Mouse (Mus musculus) liver, embryonic 15.5 days (tissue): Measurements from ENCODE around the gene Lrrc75b. TPM values are rescaled to one million over a fixed set of nuclear protein-coding genes. Genes with fewer than 3 reads are reported as not detected.

Source experiments
- ATAC-seq: fragments of 200-750 bp; cut with Nextera tagmentation; 2 replicates; pipeline ENCODE4 v1.8.0; 2017; ENCODE audit warnings: moderate number of reproducible peaks, mild to moderate bottlenecking, moderate library complexity; ENCODE audit not compliant: insufficient read depth
- H3K27ac ChIP-seq: fragments of 300-500 bp; sonication (generic); replicated peaks from 2 replicates; pipeline ENCODE4 v1.5.1; 2015; ENCODE audit warnings: mild to moderate bottlenecking, inconsistent platforms
- H3K27me3 ChIP-seq: fragments of 300-500 bp; sonication (generic); 2 replicates; pipeline ENCODE4 v1.6.1; 2015; ENCODE audit warnings: mild to moderate bottlenecking, inconsistent platforms
- H3K36me3 ChIP-seq: fragments of 300-500 bp; sonication (generic); replicated peaks from 2 replicates; pipeline ENCODE4 v1.6.1; 2015; ENCODE audit warnings: moderate library complexity, mild to moderate bottlenecking, inconsistent platforms
- H3K4me1 ChIP-seq: fragments of 300-500 bp; sonication (generic); replicated peaks from 2 replicates; pipeline ENCODE4 v1.6.1; 2015; ENCODE audit warnings: inconsistent platforms
- H3K4me2 ChIP-seq: fragments of 300-500 bp; sonication (generic); 2 replicates; pipeline ENCODE4 v1.6.1; 2015; ENCODE audit warnings: moderate library complexity, mild to moderate bottlenecking, inconsistent platforms
- H3K4me3 ChIP-seq: fragments of 300-500 bp; sonication (generic); replicated peaks from 2 replicates; pipeline ENCODE4 v1.5.1; 2015; ENCODE audit warnings: mild to moderate bottlenecking, inconsistent platforms
- H3K9ac ChIP-seq: fragments of 300-500 bp; sonication (generic); 2 replicates; pipeline ENCODE4 v1.6.1; 2015; ENCODE audit warnings: moderate library complexity, mild to moderate bottlenecking, inconsistent platforms
- H3K9me3 ChIP-seq: fragments of 300-500 bp; sonication (generic); replicated peaks from 2 replicates; pipeline ENCODE4 v1.6.1; 2016; ENCODE audit warnings: inconsistent platforms
- WGBS: fragments of 180-500 bp; shearing (Covaris S2); methylation state at CpG from one replicate; pipeline ENCODE4 v1.1.7; 2015; ENCODE audit warnings: mixed read lengths; ENCODE audit not compliant: insufficient replicate concordance; 5-methylcytosine and 5-hydroxymethylcytosine counted together
- polyA plus RNA-seq: library from polyadenylated mRNA; unstranded; fragments of >200 nt; fragmentation: Nextera tagmentation; extraction: Ambion mirVana; gene quantifications from 2 replicates; pipeline ENCODE4 v1.2.1, GENCODE M21; 2015

Lrrc75b gene
- polyA plus RNA-seq, 1 experiment from 2014 or later: 0.15 TPM

DNA sequence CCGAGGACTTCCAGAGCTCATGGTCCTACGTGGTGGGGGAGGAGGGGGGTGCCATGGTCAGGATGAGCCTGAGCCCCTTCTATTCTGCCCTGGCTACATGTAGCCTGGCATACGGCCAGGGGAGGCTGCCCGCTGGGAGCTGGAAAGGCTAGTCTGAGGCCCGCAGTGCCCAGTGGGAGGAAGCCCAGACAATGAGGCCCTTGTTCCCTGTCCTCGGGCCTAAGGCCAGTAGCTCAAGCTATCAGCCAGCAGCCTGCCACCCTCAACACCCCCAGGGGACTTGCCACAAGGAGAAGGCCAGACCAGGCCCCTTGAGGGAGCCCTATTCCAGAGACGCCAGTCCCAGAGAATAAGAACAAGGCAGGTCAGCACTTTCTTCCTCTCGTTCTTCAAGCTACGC, 4.1 kb downstream of the Lrrc75b start:
- Histone ChIP-seq H3K27me3 (peaks cover 43% of the 10 kb centered on the region), H3K4me1 (peaks cover 15% of the 10 kb centered on the region), H3K36me3 (no peaks in the 10 kb centered on the region), H3K4me3 (no peak overlapping the region), H3K9me3 (no peaks in the 10 kb centered on the region), H3K9ac (no peak overlapping the region), H3K4me2 (no peak overlapping the region), H3K27ac (no peak overlapping the region)
- 65% methylated on average over 9 of the region's 9 CpGs for WGBS
- ATAC-seq: no peak

DNA sequence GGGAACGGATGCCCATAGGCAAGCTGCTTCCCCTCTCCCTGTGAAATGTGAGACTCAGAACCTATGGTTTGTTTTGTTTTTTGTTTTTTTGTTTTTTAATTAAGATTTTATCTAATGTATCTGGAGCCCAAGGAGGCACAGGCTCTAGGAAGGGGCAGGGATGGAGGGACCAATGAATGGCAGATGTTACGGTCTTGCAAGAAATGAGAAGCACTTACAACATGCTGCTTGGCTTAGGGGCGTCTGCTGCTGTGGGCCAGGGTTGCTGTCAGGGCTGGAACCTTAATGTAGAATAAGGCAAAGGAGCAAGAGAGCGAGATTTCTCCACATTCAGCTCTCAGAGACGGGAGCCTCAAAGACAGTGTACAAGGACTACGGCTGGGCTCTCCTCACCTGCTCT, 4.6 kb downstream of the Lrrc75b start:
- H3K4me1 ChIP-seq: peaks cover 16% of the 10 kb centered on the region
- H3K36me3 ChIP-seq: no peaks in the 10 kb centered on the region
- no peaks in the 10 kb centered on the region for H3K9me3 ChIP-seq
- H3K27ac ChIP-seq: no peak overlapping the region
- peaks cover 39% of the 10 kb centered on the region for H3K27me3 ChIP-seq
- no peak for ATAC-seq
- H3K4me3 ChIP-seq: no peak overlapping the region
- H3K9ac ChIP-seq: no peak overlapping the region
- no peak overlapping the region for H3K4me2 ChIP-seq
- 73% methylated on average over 6 of the region's 6 CpGs for WGBS

DNA sequence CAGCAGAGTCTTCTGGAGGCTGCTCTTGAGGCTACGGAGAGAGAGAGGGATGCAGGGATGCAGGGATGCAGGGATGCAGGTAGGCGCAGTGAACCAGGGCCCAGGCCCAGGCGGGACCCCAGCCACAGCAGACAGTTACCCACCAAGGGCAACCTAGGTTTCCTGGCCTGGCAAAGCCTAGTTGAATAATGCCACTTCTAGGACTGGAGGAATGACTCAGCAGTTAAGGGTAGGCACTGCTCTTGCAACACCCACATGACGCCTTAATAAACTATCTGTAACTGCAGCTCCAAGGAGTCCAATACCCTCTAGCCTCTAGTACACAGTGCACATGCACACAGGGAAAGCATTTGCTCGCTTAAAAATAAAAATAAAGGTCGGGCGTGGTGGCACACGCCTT, 6.0 kb downstream of the Lrrc75b start:
- Histone ChIP-seq H3K4me2 (no peak overlapping the region), H3K4me3 (no peak overlapping the region), H3K9me3 (no peaks in the 10 kb centered on the region), H3K36me3 (no peaks in the 10 kb centered on the region), H3K27ac (no peak overlapping the region), H3K4me1 (peaks cover 12% of the 10 kb centered on the region), H3K9ac (no peak overlapping the region), H3K27me3 (peaks cover 24% of the 10 kb centered on the region)
- no peak for ATAC-seq
- 58% methylated on average over 8 of the region's 8 CpGs for WGBS

DNA sequence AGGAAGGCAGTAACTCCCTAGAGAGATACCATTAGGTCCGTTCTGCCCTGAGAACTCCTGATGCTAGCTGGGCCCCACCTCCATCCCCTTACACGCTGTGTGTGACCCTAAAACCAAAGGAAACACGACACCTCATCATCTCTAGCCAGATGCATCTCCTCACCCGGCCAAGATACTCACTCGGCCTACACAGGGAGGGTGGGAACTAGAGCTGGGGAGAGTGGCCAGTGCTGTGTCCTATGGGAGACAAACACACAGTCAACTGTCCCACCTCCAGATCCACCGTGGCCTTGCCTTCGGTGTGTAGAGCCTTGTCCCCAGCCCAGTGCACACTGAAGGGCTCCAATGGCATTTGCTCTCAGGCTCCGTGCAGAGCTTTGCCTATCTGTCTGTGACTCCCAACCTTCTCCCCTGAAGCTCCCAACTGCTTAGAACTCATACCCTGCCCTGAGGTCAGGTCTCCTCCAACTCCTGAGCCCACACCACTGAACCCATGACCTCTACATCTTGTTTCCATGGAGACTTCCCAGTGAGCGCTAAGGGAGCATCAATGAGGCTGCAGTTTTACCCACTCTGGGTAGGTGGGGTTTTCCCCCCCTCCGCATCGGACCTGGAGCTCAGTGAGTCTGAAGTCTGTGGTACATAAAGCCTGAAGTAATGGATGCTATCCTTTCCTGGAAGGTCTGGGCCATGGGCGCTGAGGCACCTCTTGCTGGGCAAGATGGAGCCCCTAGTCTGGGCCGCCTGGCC, 7.3 kb downstream of the Lrrc75b start:
- Histone ChIP-seq H3K4me2 (no peak overlapping the region), H3K4me3 (no peak overlapping the region), H3K9me3 (no peaks in the 10 kb centered on the region), H3K36me3 (no peaks in the 10 kb centered on the region), H3K27me3 (peaks cover 12% of the 10 kb centered on the region), H3K27ac (no peak overlapping the region), H3K4me1 (peaks cover 12% of the 10 kb centered on the region), H3K9ac (no peak overlapping the region)
- no peak for ATAC-seq
- 73% methylated on average over 13 of the region's 13 CpGs for WGBS

DNA sequence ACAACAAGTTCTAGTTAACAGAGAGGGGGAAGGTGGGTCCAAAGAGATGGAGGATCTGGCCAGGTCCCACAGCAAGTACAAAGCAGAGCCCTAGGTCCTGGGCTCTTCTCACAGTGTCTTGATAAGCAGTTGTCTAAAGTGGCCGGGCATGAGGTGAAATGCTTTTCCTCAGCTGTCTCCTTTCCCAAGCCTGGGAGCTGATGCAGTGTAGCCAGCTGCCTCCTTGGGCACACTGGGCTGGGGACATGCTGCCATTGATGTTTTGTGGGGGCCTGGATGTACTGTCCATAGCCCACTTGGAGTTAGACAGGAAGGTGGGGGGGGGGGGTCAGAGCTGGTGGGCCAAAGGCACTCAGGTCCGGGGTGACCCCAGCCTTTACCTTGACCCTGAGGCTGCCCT, 8.0 kb downstream of the Lrrc75b start:
- no peaks in the 10 kb centered on the region for H3K9me3 ChIP-seq
- ATAC-seq: no peak

DNA sequence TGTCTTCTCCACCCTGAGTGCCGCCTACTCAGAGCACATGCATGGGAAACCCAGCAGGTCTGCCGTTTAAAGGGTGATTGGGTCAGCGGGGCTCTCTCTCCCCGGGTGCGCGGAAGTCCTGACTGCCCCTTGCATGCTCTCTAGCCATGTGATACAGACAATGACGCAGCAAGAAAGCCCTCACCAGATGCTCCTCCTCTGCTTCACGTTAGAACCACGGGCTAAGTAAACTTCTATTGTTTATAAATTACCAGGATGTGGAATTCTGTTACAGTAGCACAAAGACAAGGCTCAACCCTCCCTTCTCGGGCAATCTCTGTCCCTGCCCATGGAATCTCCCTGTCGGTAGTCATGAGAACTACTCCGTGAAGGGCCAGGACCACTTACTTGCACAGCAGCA, 9.0 kb downstream of the Lrrc75b start:
- H3K27ac ChIP-seq: no peak overlapping the region
- H3K9ac ChIP-seq: no peak overlapping the region
- no peak overlapping the region for H3K4me3 ChIP-seq
- H3K36me3 ChIP-seq: no peaks in the 10 kb centered on the region
- no peaks in the 10 kb centered on the region for H3K9me3 ChIP-seq
- ATAC-seq: 0 out of 2 replicates have a peak, but pooled peaks have one; percentile 16
- no peak overlapping the region for H3K4me2 ChIP-seq
- 23% methylated on average over 12 of the region's 12 CpGs for WGBS
- H3K27me3 ChIP-seq: peaks cover 2% of the 10 kb centered on the region; the same call in 1 of the 2 replicates
- peaks cover 12% of the 10 kb centered on the region for H3K4me1 ChIP-seq

More for the DNA sequence above, 8.0 kb downstream of the Lrrc75b start:
- Histone ChIP-seq H3K9ac (no peak overlapping the region), H3K4me3 (no peak overlapping the region), H3K4me2 (no peak overlapping the region), H3K27ac (no peak overlapping the region), H3K27me3 (peaks cover 4% of the 10 kb centered on the region; the same call in 1 of the 2 replicates), H3K4me1 (peaks cover 12% of the 10 kb centered on the region), H3K36me3 (no peaks in the 10 kb centered on the region)
- WGBS: 69% methylated on average over 2 of the region's 2 CpGs

DNA sequence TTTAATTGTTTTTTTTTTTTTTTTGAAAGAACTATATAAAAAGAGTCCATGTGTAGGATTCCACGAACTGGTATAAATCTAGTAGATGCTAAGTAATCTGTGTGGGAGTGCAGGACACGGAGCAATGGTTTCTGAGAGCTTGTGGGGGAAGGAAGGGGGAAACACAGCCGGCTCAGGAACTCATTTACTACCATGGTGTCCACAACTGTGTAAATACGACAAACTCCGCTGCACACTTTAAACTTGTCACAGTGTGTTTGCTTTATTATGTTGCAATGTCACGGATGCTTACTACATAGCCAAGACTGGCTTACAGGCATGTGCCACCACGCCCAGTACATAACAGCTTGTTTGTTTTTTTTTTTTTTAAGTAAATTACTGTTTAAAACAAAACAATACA, 10.2 kb downstream of the Lrrc75b start:
- Histone ChIP-seq H3K27me3 (peaks cover 2% of the 10 kb centered on the region; the same call in 1 of the 2 replicates), H3K4me2 (no peak overlapping the region), H3K4me3 (no peak overlapping the region), H3K36me3 (no peaks in the 10 kb centered on the region), H3K9ac (no peak overlapping the region), H3K9me3 (no peaks in the 10 kb centered on the region), H3K4me1 (peaks cover 12% of the 10 kb centered on the region), H3K27ac (no peak overlapping the region)
- 48% methylated on average over 7 of the region's 7 CpGs for WGBS
- peak; percentile 64 for ATAC-seq

DNA sequence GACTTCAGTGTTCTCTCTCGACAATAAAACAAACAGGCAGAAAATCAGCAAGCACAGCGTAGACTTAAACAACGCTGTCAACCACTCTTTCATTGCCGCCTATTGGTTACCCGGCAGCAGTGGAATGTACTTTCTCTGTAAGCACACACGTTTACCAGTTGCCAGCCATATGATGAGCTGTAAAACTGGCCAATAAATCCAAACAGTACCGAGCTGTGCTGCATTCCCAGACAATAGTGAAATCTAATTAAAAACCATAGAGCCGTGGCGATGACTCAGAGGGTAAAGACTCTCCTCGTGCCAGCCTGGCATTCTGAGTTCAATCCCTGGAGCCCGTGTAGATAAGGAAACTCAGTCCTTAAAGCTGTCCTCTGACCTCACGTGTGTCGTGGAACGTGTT, 11.6 kb downstream of the Lrrc75b start:
- no peak overlapping the region for H3K4me3 ChIP-seq
- H3K36me3 ChIP-seq: no peaks in the 10 kb centered on the region
- no peak for ATAC-seq
- H3K27ac ChIP-seq: no peak overlapping the region
- no peaks in the 10 kb centered on the region for H3K9me3 ChIP-seq
- peaks cover 5% of the 10 kb centered on the region; the same call in 1 of the 2 replicates for H3K4me1 ChIP-seq
- 64% methylated on average over 14 of the region's 14 CpGs for whole genome bisulfite sequencing
- H3K27me3 ChIP-seq: peaks cover 2% of the 10 kb centered on the region; the same call in 1 of the 2 replicates
- H3K4me2 ChIP-seq: no peak overlapping the region
- no peak overlapping the region for H3K9ac ChIP-seq

DNA sequence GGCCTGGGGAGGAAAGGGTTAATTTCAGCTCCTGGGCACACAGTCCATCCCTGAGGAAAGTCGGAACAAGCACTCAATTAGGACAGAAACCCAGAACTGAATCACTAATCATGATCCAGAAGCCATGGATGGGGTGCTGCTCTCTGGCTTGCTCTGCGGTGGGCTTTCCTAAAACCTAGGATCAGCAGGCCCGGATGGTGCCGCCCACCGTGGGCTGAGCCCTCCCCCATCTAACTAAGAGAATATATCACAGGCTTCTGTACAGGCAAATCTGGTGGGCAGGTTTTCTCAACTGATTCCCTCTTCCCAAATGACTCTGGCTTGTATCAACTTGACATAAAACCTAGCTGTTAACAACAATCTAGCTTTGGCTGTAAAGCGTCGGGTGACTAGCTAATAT, 12.2 kb downstream of the Lrrc75b start:
- WGBS: 69% methylated on average over 7 of the region's 7 CpGs
- H3K27ac ChIP-seq: no peak overlapping the region
- H3K4me3 ChIP-seq: no peak overlapping the region
- no peak for ATAC-seq
- no peak overlapping the region for H3K9ac ChIP-seq
- H3K27me3 ChIP-seq: no peaks in the 10 kb centered on the region
- H3K4me2 ChIP-seq: no peak overlapping the region
- H3K36me3 ChIP-seq: no peaks in the 10 kb centered on the region
- no peaks in the 10 kb centered on the region for H3K9me3 ChIP-seq
- H3K4me1 ChIP-seq: peaks cover 5% of the 10 kb centered on the region; the same call in 1 of the 2 replicates

DNA sequence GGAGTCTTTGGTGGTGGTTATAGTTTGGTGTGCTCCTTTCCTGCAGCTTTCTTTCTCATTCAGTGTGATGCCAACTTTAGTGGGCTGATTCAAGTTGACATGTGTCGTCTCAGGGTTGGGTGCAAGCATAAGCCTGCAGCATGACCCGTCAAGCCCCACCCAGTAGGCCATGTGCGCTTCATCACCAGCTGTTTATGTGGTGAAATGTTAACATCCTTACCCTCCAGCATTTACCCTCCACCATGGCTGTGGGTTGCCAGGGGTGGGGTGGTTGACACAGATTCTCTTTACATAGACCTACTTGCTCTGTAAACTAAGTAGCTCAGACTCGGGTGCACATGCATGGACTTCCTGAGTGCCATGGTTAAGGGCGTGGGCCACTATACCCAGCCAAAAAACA, 24.0 kb downstream of the Lrrc75b start:
- Histone ChIP-seq H3K4me3 (no peak overlapping the region), H3K27ac (no peak overlapping the region), H3K9ac (no peak overlapping the region), H3K9me3 (no peaks in the 10 kb centered on the region), H3K36me3 (peaks cover 55% of the 10 kb centered on the region), H3K4me1 (no peaks in the 10 kb centered on the region), H3K4me2 (no peak overlapping the region), H3K27me3 (no peaks in the 10 kb centered on the region)
- 84% methylated on average over 5 of the region's 5 CpGs for WGBS
- ATAC-seq: no peak

DNA sequence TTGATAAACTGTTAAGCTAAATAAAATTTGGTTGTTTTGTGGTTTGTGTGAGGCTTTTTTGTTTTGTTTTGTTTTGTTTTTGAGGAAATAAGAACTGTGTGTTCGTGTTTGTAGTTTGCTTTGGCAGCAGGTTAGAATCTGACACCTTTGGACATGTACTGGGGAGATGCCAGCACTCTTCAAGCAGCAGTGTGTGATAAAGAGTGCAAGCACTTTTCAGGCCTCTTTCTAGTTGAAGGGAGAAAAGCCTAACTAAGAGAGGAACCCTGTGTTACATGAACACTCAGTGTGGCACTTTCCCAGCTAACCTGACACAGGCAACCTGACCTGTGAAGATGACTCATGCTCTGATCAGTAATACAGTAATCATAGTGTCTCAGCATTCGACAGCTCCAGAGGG, 24.7 kb downstream of the Lrrc75b start:
- Histone ChIP-seq H3K4me3 (no peak overlapping the region), H3K36me3 (peaks cover 59% of the 10 kb centered on the region), H3K4me1 (no peaks in the 10 kb centered on the region), H3K27me3 (no peaks in the 10 kb centered on the region), H3K9me3 (no peaks in the 10 kb centered on the region), H3K27ac (no peak overlapping the region), H3K4me2 (no peak overlapping the region), H3K9ac (no peak overlapping the region)
- no peak for ATAC-seq
- WGBS: 74% methylated on average over 2 of the region's 2 CpGs

DNA sequence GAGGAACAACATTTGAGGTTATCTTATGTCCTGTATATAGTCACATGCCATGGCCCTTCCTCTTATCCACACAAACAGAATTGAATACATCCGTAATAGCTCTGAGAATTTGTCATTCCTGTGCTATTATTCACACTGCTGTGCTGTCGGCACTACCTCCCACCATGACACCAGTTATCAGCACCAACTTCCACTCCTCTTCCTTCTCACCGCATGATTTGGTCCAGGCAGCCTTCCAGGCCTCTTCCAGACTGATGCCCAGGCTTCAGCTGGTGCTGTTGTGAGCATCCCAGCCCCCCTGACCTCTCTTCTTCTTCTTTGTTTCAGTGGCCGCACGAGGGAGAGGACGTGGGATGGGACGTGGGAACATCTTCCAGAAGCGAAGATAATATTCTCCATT, 25.2 kb downstream of the Lrrc75b start:
- Histone ChIP-seq H3K27ac (no peak overlapping the region), H3K4me1 (no peaks in the 10 kb centered on the region), H3K4me2 (no peak overlapping the region), H3K9ac (no peak overlapping the region), H3K36me3 (peaks cover 62% of the 10 kb centered on the region), H3K27me3 (no peaks in the 10 kb centered on the region), H3K9me3 (no peaks in the 10 kb centered on the region), H3K4me3 (no peak overlapping the region)
- ATAC-seq: no peak
- whole genome bisulfite sequencing: 83% methylated on average over 8 of the region's 8 CpGs
